Mouse (Mus musculus) heart, postnatal 14 days (tissue): Measurements from ENCODE around the gene Apoc2. TPM values are rescaled to one million over a fixed set of nuclear protein-coding genes. Genes with fewer than 3 reads are reported as not detected.

Experiments
- DNase-seq, 2 experiments: peaks; one replicate each; pipeline ENCODE4 v3.0.0; 2021 to 2022
- intact Hi-C: fragments of 180-260 bp; cut with DNase I; formaldehyde crosslinking; loops from one replicate; pipeline ENCODE4 v1.15.1; 2025
- long read RNA-seq, 2 experiments: library from polyadenylated mRNA; stranded (forward); transcript quantifications; one replicate each; pipeline ENCODE4 v2.0.0; 2021
- total RNA-seq, 2 experiments: library from RNA; stranded (reverse); gene quantifications; 2 replicates each; pipeline ENCODE4 v1.2.3; 2021

Apoc2 gene
- under 1 TPM; 0.41 to 0.55 TPM for total RNA-seq
- long read RNA-seq, experiment 1: 0 reads
- long read RNA-seq, experiment 2: 0 reads

- DNase-seq: no peak
- intact Hi-C loops: no loop called here
Measured at GRCm38 (mm10) chr7:19677872-19678271, at the start of gene Apoc2. Gene Apoc2 (minus strand): TSS chr7:19677941.

- intact Hi-C loops: no loop called here
- no peak for DNase-seq
Measured at GRCm38 (mm10) chr7:19726541-19726940, 48.8 kb upstream of the Apoc2 start.

GRCm38 (mm10) chr7:19724167-19724566, 46.4 kb upstream of the Apoc2 start:
- intact Hi-C loops: no loop called here
- DNase-seq: no peak

GRCm38 (mm10) chr7:19722754-19723195, 45.0 kb upstream of the Apoc2 start:
- intact Hi-C loops: no loop called here
- peak; percentile 62 to 66 for DNase-seq

GRCm38 (mm10) chr7:19719200-19719599, 41.5 kb upstream of the Apoc2 start:
- intact Hi-C loops: no loop called here

GRCm38 (mm10) chr7:19718297-19718952, 40.7 kb upstream of the Apoc2 start:
- no peak for DNase-seq
- intact Hi-C loops: no loop called here

More at GRCm38 (mm10) chr7:19719200-19719599, 41.5 kb upstream of the Apoc2 start:
- DNase-seq: no peak

- no peak for DNase-seq
- intact Hi-C loops: loop anchor here (2.0 kb wide), 1 partner anchor 27 kb away; no protein-coding TSS in a partner anchor
Measured at GRCm38 (mm10) chr7:19717346-19717745, 39.6 kb upstream of the Apoc2 start.

GRCm38 (mm10) chr7:19716822-19717221, 39.1 kb upstream of the Apoc2 start:
- no peak for DNase-seq
- intact Hi-C loops: loop anchor here (1.0 to 2.0 kb wide), 2 partner anchors 28 to 32 kb away; no protein-coding TSS in a partner anchor

GRCm38 (mm10) chr7:19716055-19716682, 38.4 kb upstream of the Apoc2 start:
- DNase-seq: no peak
- intact Hi-C loops: loop anchor here (1.0 to 2.0 kb wide), 2 partner anchors 29 to 33 kb away; no protein-coding TSS in a partner anchor

- intact Hi-C loops: loop anchor here (1.0 to 2.0 kb wide), 2 partner anchors 29 to 34 kb away; no protein-coding TSS in a partner anchor
- DNase-seq: peak; percentile 97
Measured at GRCm38 (mm10) chr7:19715239-19716054, 37.7 kb upstream of the Apoc2 start, which contains the start of gene Tomm40. Gene Tomm40 (minus strand): TSS chr7:19715438.

GRCm38 (mm10) chr7:19714836-19715235, 37.1 kb upstream of the Apoc2 start:
- DNase-seq: no peak
- intact Hi-C loops: loop anchor here (5.0 kb wide), 1 partner anchor 128 kb away; no protein-coding TSS in a partner anchor

- intact Hi-C loops: loop anchor here (2.0 to 5.0 kb wide), 2 partner anchors 45 to 126 kb away; no protein-coding TSS in a partner anchor
- no peak for DNase-seq
Measured at GRCm38 (mm10) chr7:19713598-19713997, 35.9 kb upstream of the Apoc2 start.

- intact Hi-C loops: loop anchor here (2.0 to 5.0 kb wide), 2 partner anchors 44 to 126 kb away; no protein-coding TSS in a partner anchor
- no peak for DNase-seq
Measured at GRCm38 (mm10) chr7:19713196-19713595, 35.5 kb upstream of the Apoc2 start.

GRCm38 (mm10) chr7:19712414-19712813, 34.7 kb upstream of the Apoc2 start:
- DNase-seq: no peak
- intact Hi-C loops: loop anchor here (2.0 to 5.0 kb wide), 2 partner anchors 44 to 125 kb away; no protein-coding TSS in a partner anchor

GRCm38 (mm10) chr7:19710650-19711049, 32.9 kb upstream of the Apoc2 start:
- intact Hi-C loops: loop anchor here (5.0 kb wide), 1 partner anchor 123 kb away; no protein-coding TSS in a partner anchor
- no peak for DNase-seq

- intact Hi-C loops: loop anchor here (10.0 kb wide), 1 partner anchor 300 kb away; the partner anchor contains the start of genes Ckm and Klc3
- no peak for DNase-seq
Measured at GRCm38 (mm10) chr7:19705271-19705670, 27.5 kb upstream of the Apoc2 start.

- intact Hi-C loops: loop anchor here (10.0 kb wide), 1 partner anchor 300 kb away; the partner anchor contains the start of genes Ckm and Klc3
- DNase-seq: no peak
Measured at GRCm38 (mm10) chr7:19704475-19704874, 26.7 kb upstream of the Apoc2 start.

GRCm38 (mm10) chr7:19702859-19703555, 25.3 kb upstream of the Apoc2 start:
- DNase-seq: no peak
- intact Hi-C loops: loop anchor here (10.0 kb wide), 1 partner anchor 298 kb away; the partner anchor contains the start of genes Ckm and Klc3

- peak; percentile 82 to 86 for DNase-seq
- intact Hi-C loops: loop anchor here (1.0 to 10.0 kb wide), 2 partner anchors 32 to 296 kb away; partner anchors contain the start of genes Ckm and Klc3
Measured at GRCm38 (mm10) chr7:19701069-19701761, 23.5 kb upstream of the Apoc2 start.
